Mouse (Mus musculus): Measurements from ENCODE around the gene Zfp462. TPM values are rescaled to one million over a fixed set of nuclear protein-coding genes. Genes with fewer than 3 reads are reported as not detected.

The Zfp462 gene
- polyA plus RNA-seq, 1 experiment = 2.5 TPM

DNA sequence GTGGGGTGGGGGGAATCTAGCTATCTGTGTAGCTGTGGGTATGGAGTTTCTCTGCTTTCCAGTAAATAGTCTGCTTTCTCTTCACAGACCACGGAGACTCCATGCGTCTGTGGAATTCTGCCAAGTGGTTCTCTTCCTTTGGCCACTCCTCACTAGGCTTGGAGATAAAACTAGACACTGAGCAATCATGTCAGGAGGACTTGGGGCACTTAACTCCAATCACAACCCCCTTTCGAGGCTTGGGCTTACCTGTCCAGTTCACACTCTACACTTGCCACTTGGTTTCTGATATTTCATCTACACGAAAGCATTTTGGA lies 180.8 kb downstream of the Zfp462 start:
- H3K27me3 ChIP-seq (ENCODE audit: control insufficient read depth, insufficient read depth, low read length) = no peaks in the 10 kb centered on the region
- H3K4me3 ChIP-seq (ENCODE audit: extremely low read depth, insufficient read depth, insufficient read length) = no peak overlapping the region
- H3K4me1 ChIP-seq (ENCODE audit: control insufficient read depth, insufficient read depth, insufficient read length) = no peaks in the 10 kb centered on the region
- no peak overlapping the region for H3K27ac ChIP-seq (ENCODE audit: insufficient read depth, low read length)
- no peaks in the 10 kb centered on the region for H3K36me3 ChIP-seq (ENCODE audit: control insufficient read depth, insufficient read depth, low read length)
- 82% methylated on average over 4 of the region's 4 CpGs for WGBS
- DNase-seq (ENCODE audit: low read depth in 1 of 2, low spot score in 2 of 2) = no peak
- no peak for TF ChIP-seq POLR2A (IDR thresholded peaks at IDR 0.05; ENCODE audit: low read depth, low read length)
- TF ChIP-seq CTCF (IDR thresholded peaks at IDR 0.05; ENCODE audit: extremely low read depth, insufficient read depth, insufficient read length, insufficient replicate concordance) = no peak

DNA sequence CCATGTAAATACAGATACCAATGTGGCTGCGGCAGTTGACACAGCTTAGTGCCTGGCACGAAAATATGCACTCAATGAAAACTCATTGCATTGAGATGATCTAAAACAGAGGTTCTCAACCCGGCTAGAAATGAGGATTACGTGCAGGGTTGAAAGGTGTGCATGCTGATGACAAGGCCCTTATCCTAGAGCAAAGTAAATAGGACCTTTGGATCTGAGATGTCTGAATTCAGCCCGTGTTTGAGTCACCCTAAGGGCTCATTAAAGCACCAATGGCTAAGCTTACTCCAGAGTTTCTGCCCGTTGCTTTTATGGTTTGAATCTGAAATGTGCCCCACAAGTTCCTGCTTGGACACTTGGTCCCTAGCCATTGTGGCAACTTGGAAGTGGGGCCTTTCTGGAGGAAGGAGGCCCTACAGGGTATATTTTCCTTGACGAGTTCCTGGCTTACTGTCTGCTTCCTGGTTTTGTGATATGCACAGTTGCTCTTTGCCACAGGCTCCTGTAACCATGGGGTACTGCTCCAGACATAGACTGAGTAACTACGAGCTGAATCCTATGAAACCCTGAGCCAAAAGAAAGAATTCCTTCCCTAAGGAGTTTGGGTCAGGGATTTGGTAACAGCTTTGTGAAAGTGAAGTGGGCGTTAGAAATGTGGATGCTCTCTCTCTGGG lies 182.5 kb downstream of the Zfp462 start:
- no peak for DNase-seq (ENCODE audit: low read depth in 1 of 2, low spot score in 2 of 2)

GRCm38 (mm10) chr4:55128088-55128835 lies 183.4 kb downstream of the Zfp462 start:
- no peak overlapping the region for H3K4me3 ChIP-seq (ENCODE audit: extremely low read depth, insufficient read depth, insufficient read length)
- 87% methylated on average over 13 of the region's 13 CpGs for WGBS
- DNase-seq (ENCODE audit: low read depth in 1 of 2, low spot score in 2 of 2) = no peak
- H3K36me3 ChIP-seq (ENCODE audit: control insufficient read depth, insufficient read depth, low read length) = no peaks in the 10 kb centered on the region
- no peaks in the 10 kb centered on the region for H3K4me1 ChIP-seq (ENCODE audit: control insufficient read depth, insufficient read depth, insufficient read length)
- H3K27me3 ChIP-seq (ENCODE audit: control insufficient read depth, insufficient read depth, low read length) = no peaks in the 10 kb centered on the region
- no peak overlapping the region for H3K27ac ChIP-seq (ENCODE audit: insufficient read depth, low read length)
- TF ChIP-seq CTCF (IDR thresholded peaks at IDR 0.05; ENCODE audit: extremely low read depth, insufficient read depth, insufficient read length, insufficient replicate concordance) (no peak), POLR2A (IDR thresholded peaks at IDR 0.05; ENCODE audit: low read depth, low read length) (no peak)

More for the DNA sequence above, 182.5 kb downstream of the Zfp462 start:
- H3K4me1 ChIP-seq (ENCODE audit: control insufficient read depth, insufficient read depth, insufficient read length) = no peaks in the 10 kb centered on the region
- H3K4me3 ChIP-seq (ENCODE audit: extremely low read depth, insufficient read depth, insufficient read length) = no peak overlapping the region
- H3K27me3 ChIP-seq (ENCODE audit: control insufficient read depth, insufficient read depth, low read length) = no peaks in the 10 kb centered on the region
- no peak for TF ChIP-seq CTCF (IDR thresholded peaks at IDR 0.05; ENCODE audit: extremely low read depth, insufficient read depth, insufficient read length, insufficient replicate concordance)
- no peak overlapping the region for H3K27ac ChIP-seq (ENCODE audit: insufficient read depth, low read length)
- WGBS = 82% methylated on average over 9 of the region's 9 CpGs
- H3K36me3 ChIP-seq (ENCODE audit: control insufficient read depth, insufficient read depth, low read length) = no peaks in the 10 kb centered on the region
